Mouse (Mus musculus) midbrain, postnatal 0 days (tissue): ENCODE results near the gene Rhbdf1. TPM values are rescaled to one million over a fixed set of nuclear protein-coding genes. Genes with fewer than 3 reads are reported as not detected.

ENCODE experiments used
- ATAC-seq: fragments of 200-750 bp; cut with Nextera tagmentation; 2 replicates; pipeline ENCODE4 v1.8.0; 2017; ENCODE audit warnings: moderate number of reproducible peaks, mild to moderate bottlenecking, moderate TSS enrichment, moderate library complexity; ENCODE audit not compliant: low FRiP score
- DNase-seq: peaks from one replicate; pipeline ENCODE4 v3.0.0-alpha.2; 2015; ENCODE audit warnings: low spot score
- H3K27ac ChIP-seq: fragments of 300-500 bp; sonication (generic); 2 replicates; pipeline ENCODE4 v1.5.1; 2014; ENCODE audit warnings: low read depth, mild to moderate bottlenecking, low read length, mixed read lengths
- H3K27me3 ChIP-seq: fragments of 300-500 bp; sonication (generic); 2 replicates; pipeline ENCODE4 v1.6.1; 2014; ENCODE audit warnings: low read length, control low read depth, mixed read lengths; ENCODE audit not compliant: insufficient read depth
- H3K36me3 ChIP-seq: fragments of 300-500 bp; sonication (generic); 2 replicates; pipeline ENCODE4 v1.6.1; 2014; ENCODE audit warnings: low read length, control low read depth, mixed read lengths; ENCODE audit not compliant: insufficient read depth
- H3K4me1 ChIP-seq: fragments of 300-500 bp; sonication (generic); 2 replicates; pipeline ENCODE4 v1.6.1; 2014; ENCODE audit warnings: mild to moderate bottlenecking, control low read depth, antibody characterized with exemption, low read length, mixed read lengths; ENCODE audit not compliant: insufficient read depth
- H3K4me2 ChIP-seq: fragments of 300-500 bp; sonication (generic); 2 replicates; pipeline ENCODE4 v1.6.1; 2014; ENCODE audit warnings: low read depth, mild to moderate bottlenecking, low read length, mixed read lengths; ENCODE audit not compliant: poor library complexity, severe bottlenecking
- H3K4me3 ChIP-seq: fragments of 300-500 bp; sonication (generic); 2 replicates; pipeline ENCODE4 v1.5.1; 2014; ENCODE audit warnings: low read depth, mild to moderate bottlenecking, low read length, moderate library complexity
- H3K9ac ChIP-seq: fragments of 300-500 bp; sonication (generic); replicated peaks from 2 replicates; pipeline ENCODE4 v1.6.1; 2014; ENCODE audit warnings: mild to moderate bottlenecking, low read length, moderate library complexity, mixed read lengths; ENCODE audit not compliant: poor library complexity, severe bottlenecking
- H3K9me3 ChIP-seq: fragments of 300-500 bp; sonication (generic); 2 replicates; pipeline ENCODE4 v1.6.1; 2016; ENCODE audit warnings: low read length, control low read depth
- CTCF ChIP-seq: IDR thresholded peaks from 2 replicates; pipeline ENCODE4 v1.5.1; 2016; ENCODE audit warnings: antibody characterized with exemption, mild to moderate bottlenecking
- WGBS: fragments of 180-500 bp; shearing (Covaris S2); extraction: QIAGEN DNeasy Blood & Tissue Kit; methylation state at CpG from one replicate; pipeline ENCODE4 v1.1.7; 2014; 5-methylcytosine and 5-hydroxymethylcytosine counted together
- polyA plus RNA-seq: library from polyadenylated mRNA; unstranded; fragments of >200 nt; fragmentation: Nextera tagmentation; extraction: Ambion mirVana; gene quantifications from 2 replicates; pipeline ENCODE4 v1.2.1, GENCODE M21; 2015
- total RNA-seq: library from RNA; depleted of rRNA; stranded (reverse); fragments of >200 nt; gene quantifications from 2 replicates; pipeline ENCODE4 v1.2.3, GENCODE M21; 2014

The Rhbdf1 gene
- total and polyA plus RNA-seq, 2 experiments from 2014 or later: 17.6 to 55.6 TPM

GRCm38 (mm10) chr11:32194086-32194485 lies 28.0 kb downstream of the Rhbdf1 start:
- no peak for TF ChIP-seq CTCF

GRCm38 (mm10) chr11:32193156-32193555 lies 28.9 kb downstream of the Rhbdf1 start:
- H3K9me3 ChIP-seq: no peaks in the 10 kb centered on the region
- no peak for DNase-seq
- TF ChIP-seq CTCF: no peak
- no peak overlapping the region for H3K4me2 ChIP-seq
- H3K27ac ChIP-seq: no peak overlapping the region
- H3K36me3 ChIP-seq: no peaks in the 10 kb centered on the region
- no peaks in the 10 kb centered on the region for H3K27me3 ChIP-seq
- WGBS: 93% methylated on average over 10 of the region's 10 CpGs
- ATAC-seq: no peak
- H3K4me3 ChIP-seq: no peak overlapping the region
- H3K4me1 ChIP-seq: no peaks in the 10 kb centered on the region
- no peak overlapping the region for H3K9ac ChIP-seq

More at GRCm38 (mm10) chr11:32194086-32194485, 28.0 kb downstream of the Rhbdf1 start:
- Histone ChIP-seq H3K36me3 (no peaks in the 10 kb centered on the region), H3K9ac (no peak overlapping the region), H3K4me2 (no peak overlapping the region), H3K27me3 (no peaks in the 10 kb centered on the region), H3K4me1 (no peaks in the 10 kb centered on the region), H3K9me3 (no peaks in the 10 kb centered on the region), H3K4me3 (no peak overlapping the region), H3K27ac (no peak overlapping the region)
- WGBS: 86% methylated on average over 10 of the region's 10 CpGs
- ATAC-seq (no peak), DNase-seq (no peak)

GRCm38 (mm10) chr11:32190603-32191110 lies 31.4 kb downstream of the Rhbdf1 start:
- DNase-seq (no peak), ATAC-seq (no peak; the same call in 1 of the 2 replicates)
- Histone ChIP-seq H3K4me3 (no peak overlapping the region), H3K9me3 (no peaks in the 10 kb centered on the region), H3K27ac (no peak overlapping the region), H3K4me2 (no peak overlapping the region), H3K27me3 (no peaks in the 10 kb centered on the region), H3K9ac (0 out of 2 replicates have a peak overlapping the region, but pooled peaks have one; percentile 36), H3K4me1 (no peaks in the 10 kb centered on the region), H3K36me3 (no peaks in the 10 kb centered on the region)
- WGBS: 73% methylated on average over 13 of the region's 13 CpGs
- TF ChIP-seq CTCF: no peak

- H3K27me3 ChIP-seq: no peaks in the 10 kb centered on the region
- H3K4me1 ChIP-seq: no peaks in the 10 kb centered on the region
- H3K36me3 ChIP-seq: no peaks in the 10 kb centered on the region
- H3K9me3 ChIP-seq: no peaks in the 10 kb centered on the region
- no peak overlapping the region for H3K4me3 ChIP-seq
- no peak overlapping the region for H3K4me2 ChIP-seq
- H3K27ac ChIP-seq: no peak overlapping the region
- ATAC-seq (no peak), DNase-seq (peak; percentile 25)
- WGBS: 72% methylated on average over 9 of the region's 9 CpGs
- 0 out of 2 replicates have a peak overlapping the region, but pooled peaks have one; percentile 36 for H3K9ac ChIP-seq
- no peak for TF ChIP-seq CTCF
These were observed 32.0 kb downstream of the Rhbdf1 start for GRCm38 (mm10) chr11:32190119-32190518.

- no peak for DNase-seq
- Histone ChIP-seq H3K9me3 (no peaks in the 10 kb centered on the region), H3K27ac (no peak overlapping the region), H3K4me2 (no peak overlapping the region), H3K4me1 (no peaks in the 10 kb centered on the region), H3K36me3 (no peaks in the 10 kb centered on the region), H3K9ac (no peak overlapping the region), H3K4me3 (no peak overlapping the region), H3K27me3 (no peaks in the 10 kb centered on the region)
- 75% methylated on average over 5 of the region's 5 CpGs for WGBS
- ATAC-seq: no peak
- no peak for TF ChIP-seq CTCF
These were observed 32.7 kb downstream of the Rhbdf1 start for GRCm38 (mm10) chr11:32189434-32189833.

- ATAC-seq (no peak), DNase-seq (no peak)
- Histone ChIP-seq H3K9me3 (no peaks in the 10 kb centered on the region), H3K4me3 (no peak overlapping the region), H3K36me3 (no peaks in the 10 kb centered on the region), H3K9ac (no peak overlapping the region), H3K4me2 (no peak overlapping the region), H3K4me1 (no peaks in the 10 kb centered on the region), H3K27ac (no peak overlapping the region), H3K27me3 (no peaks in the 10 kb centered on the region)
- TF ChIP-seq CTCF: no peak
- 84% methylated on average over 12 of the region's 12 CpGs for WGBS
These were observed 33.2 kb downstream of the Rhbdf1 start for GRCm38 (mm10) chr11:32188881-32189280.
